Mouse (Mus musculus): ENCODE measurements around the gene Lasp1. TPM values are rescaled to one million over a fixed set of nuclear protein-coding genes. Genes with fewer than 3 reads are reported as not detected.
"Not testable (repeated sequence)": the region's sequence is repeated elsewhere in the genome, so short reads cannot be mapped to it uniquely, and the experiment has no call there.

Gene Lasp1
- polyA plus RNA-seq, 1 experiment from 2014 or later = 27.5 TPM

GRCm38 (mm10) chr11:97832001-97832400, 33.2 kb downstream of the Lasp1 start:
- H3K36me3 ChIP-seq = peaks cover 56% of the 10 kb centered on the region
- H3K4me1 ChIP-seq (replicated peaks) = peaks cover 39% of the 10 kb centered on the region
- no peak overlapping the region for H3K9ac ChIP-seq
- DNase-seq = no peak
- H3K4me2 ChIP-seq = no peak overlapping the region
- WGBS (ENCODE audit: insufficient replicate concordance) = 75% methylated on average over 11 of the region's 11 CpGs
- H3K27ac ChIP-seq = no peak overlapping the region
- H3K9me3 ChIP-seq (replicated peaks) = no peaks in the 10 kb centered on the region
- H3K4me3 ChIP-seq (replicated peaks) = no peak overlapping the region
- no peaks in the 10 kb centered on the region for H3K27me3 ChIP-seq
- ATAC-seq (ENCODE audit: low read depth) = no peak

GRCm38 (mm10) chr11:97833352-97833751, 34.6 kb downstream of the Lasp1 start:
- Histone ChIP-seq H3K4me1 (replicated peaks) (peaks cover 52% of the 10 kb centered on the region), H3K27ac (no peak overlapping the region), H3K9me3 (replicated peaks) (no peaks in the 10 kb centered on the region), H3K27me3 (no peaks in the 10 kb centered on the region), H3K9ac (no peak overlapping the region), H3K4me2 (no peak overlapping the region), H3K4me3 (replicated peaks) (no peak overlapping the region), H3K36me3 (peaks cover 52% of the 10 kb centered on the region)
- WGBS (ENCODE audit: insufficient replicate concordance) = 83% methylated on average over 15 of the region's 15 CpGs
- no peak for DNase-seq
- ATAC-seq (ENCODE audit: low read depth) = no peak

GRCm38 (mm10) chr11:97836541-97836940, 37.7 kb downstream of the Lasp1 start:
- Histone ChIP-seq H3K27ac (no peak overlapping the region), H3K9me3 (replicated peaks) (no peaks in the 10 kb centered on the region), H3K4me1 (replicated peaks) (peaks cover 60% of the 10 kb centered on the region), H3K9ac (no peak overlapping the region), H3K4me3 (replicated peaks) (no peak overlapping the region), H3K27me3 (no peaks in the 10 kb centered on the region), H3K36me3 (peaks cover 40% of the 10 kb centered on the region), H3K4me2 (no peak overlapping the region)
- DNase-seq = no peak
- no peak for ATAC-seq (ENCODE audit: low read depth)
- 43% methylated on average over 8 of the region's 8 CpGs for WGBS (ENCODE audit: insufficient replicate concordance)

- peak overlapping the region; percentile 9; the same call in 1 of the 2 replicates for H3K9ac ChIP-seq
- not testable (repeated sequence) for H3K27me3 ChIP-seq; H3K4me2 ChIP-seq; H3K4me3 ChIP-seq (replicated peaks); DNase-seq; H3K9me3 ChIP-seq (replicated peaks)
- H3K36me3 ChIP-seq = peaks cover 36% of the 10 kb centered on the region
- peak overlapping the region; percentile 66 for H3K27ac ChIP-seq
- H3K4me1 ChIP-seq (replicated peaks) = peaks cover 58% of the 10 kb centered on the region
- peak; percentile 30; the same call in 1 of the 2 replicates for ATAC-seq (ENCODE audit: low read depth)
- WGBS (ENCODE audit: insufficient replicate concordance) = 56% methylated on average over 9 of the region's 9 CpGs
Observed at GRCm38 (mm10) chr11:97837051-97837450, 38.3 kb downstream of the Lasp1 start.

GRCm38 (mm10) chr11:97837641-97838149, 38.9 kb downstream of the Lasp1 start:
- 17% methylated on average over 7 of the region's 7 CpGs for WGBS (ENCODE audit: insufficient replicate concordance)
- H3K4me1 ChIP-seq (replicated peaks) = peaks cover 57% of the 10 kb centered on the region
- no peaks in the 10 kb centered on the region for H3K27me3 ChIP-seq
- DNase-seq (no peak), ATAC-seq (ENCODE audit: low read depth) (peak; percentile 30; the same call in 1 of the 2 replicates)
- H3K9me3 ChIP-seq (replicated peaks) = no peaks in the 10 kb centered on the region
- H3K9ac ChIP-seq = peak overlapping the region; percentile 9; the same call in 1 of the 2 replicates
- 0 out of 2 replicates have a peak overlapping the region, but pooled peaks have one; percentile 66 for H3K27ac ChIP-seq
- H3K4me3 ChIP-seq (replicated peaks) = no peak overlapping the region
- H3K4me2 ChIP-seq = no peak overlapping the region
- peaks cover 33% of the 10 kb centered on the region for H3K36me3 ChIP-seq

- Histone ChIP-seq H3K9me3 (replicated peaks) (no peaks in the 10 kb centered on the region), H3K27ac (peak overlapping the region; percentile 6; the same call in 1 of the 2 replicates), H3K4me1 (replicated peaks) (peaks cover 57% of the 10 kb centered on the region), H3K4me3 (replicated peaks) (no peak overlapping the region), H3K9ac (no peak overlapping the region), H3K27me3 (no peaks in the 10 kb centered on the region), H3K4me2 (no peak overlapping the region), H3K36me3 (peaks cover 27% of the 10 kb centered on the region)
- WGBS (ENCODE audit: insufficient replicate concordance) = 56% methylated on average over 10 of the region's 10 CpGs
- ATAC-seq (ENCODE audit: low read depth) (no peak), DNase-seq (no peak)
Observed at GRCm38 (mm10) chr11:97838779-97839440, 40.1 kb downstream of the Lasp1 start.

- no peak for DNase-seq
- H3K4me2 ChIP-seq = no peak overlapping the region
- no peak for ATAC-seq (ENCODE audit: low read depth)
- peaks cover 55% of the 10 kb centered on the region for H3K4me1 ChIP-seq (replicated peaks)
- peak overlapping the region; percentile 6; the same call in 1 of the 2 replicates for H3K27ac ChIP-seq
- peaks cover 20% of the 10 kb centered on the region for H3K36me3 ChIP-seq
- H3K4me3 ChIP-seq (replicated peaks) = no peak overlapping the region
- no peak overlapping the region for H3K9ac ChIP-seq
- no peaks in the 10 kb centered on the region for H3K27me3 ChIP-seq
- no peaks in the 10 kb centered on the region for H3K9me3 ChIP-seq (replicated peaks)
- 67% methylated on average over 11 of the region's 11 CpGs for WGBS (ENCODE audit: insufficient replicate concordance)
Observed at GRCm38 (mm10) chr11:97839441-97840134, 40.8 kb downstream of the Lasp1 start.

GRCm38 (mm10) chr11:97840135-97840490, 41.3 kb downstream of the Lasp1 start:
- H3K9ac ChIP-seq = no peak overlapping the region
- peak overlapping the region; percentile 55; the same call in 1 of the 2 replicates for H3K4me3 ChIP-seq (replicated peaks)
- H3K9me3 ChIP-seq (replicated peaks) = no peaks in the 10 kb centered on the region
- DNase-seq = no peak
- H3K27me3 ChIP-seq = no peaks in the 10 kb centered on the region
- H3K27ac ChIP-seq = no peak overlapping the region
- H3K4me2 ChIP-seq = peak overlapping the region; percentile 68
- peaks cover 50% of the 10 kb centered on the region for H3K4me1 ChIP-seq (replicated peaks)
- H3K36me3 ChIP-seq = peaks cover 15% of the 10 kb centered on the region
- WGBS (ENCODE audit: insufficient replicate concordance) = 59% methylated on average over 2 of the region's 2 CpGs
- ATAC-seq (ENCODE audit: low read depth) = no peak

GRCm38 (mm10) chr11:97840539-97840954, 41.7 kb downstream of the Lasp1 start, which contains the start of gene B230217C12Rik:
TSS of gene B230217C12Rik (plus strand) at chr11:97840780.
- 4% methylated on average over 6 of the region's 6 CpGs for WGBS (ENCODE audit: insufficient replicate concordance)
- no peak for DNase-seq
- no peak within 1 kb of the TSS for H3K27ac ChIP-seq

GRCm38 (mm10) chr11:97840991-97841661, 42.3 kb downstream of the Lasp1 start:
- H3K9ac ChIP-seq = peak overlapping the region; percentile 59
- no peak for DNase-seq
- WGBS (ENCODE audit: insufficient replicate concordance) = 6% methylated on average over 22 of the region's 22 CpGs
- peak overlapping the region; percentile 55 for H3K4me3 ChIP-seq (replicated peaks)
- H3K27me3 ChIP-seq = no peaks in the 10 kb centered on the region
- no peak overlapping the region for H3K27ac ChIP-seq
- no peaks in the 10 kb centered on the region for H3K9me3 ChIP-seq (replicated peaks)
- H3K36me3 ChIP-seq = peaks cover 8% of the 10 kb centered on the region; the same call in 1 of the 2 replicates
- peaks cover 50% of the 10 kb centered on the region for H3K4me1 ChIP-seq (replicated peaks)
- peak overlapping the region; percentile 68 for H3K4me2 ChIP-seq
- peak; percentile 62 for ATAC-seq (ENCODE audit: low read depth)

More at GRCm38 (mm10) chr11:97840539-97840954, 41.7 kb downstream of the Lasp1 start, which contains the start of gene B230217C12Rik:
- no peak for ATAC-seq (ENCODE audit: low read depth)
- no peaks in the 10 kb centered on the region for H3K9me3 ChIP-seq (replicated peaks)
- peak within 1 kb of the TSS; percentile 59 for H3K9ac ChIP-seq
- H3K36me3 ChIP-seq = peaks cover 12% of the 10 kb centered on the region
- peak within 1 kb of the TSS; percentile 68 for H3K4me2 ChIP-seq
- H3K4me1 ChIP-seq (replicated peaks) = peaks cover 50% of the 10 kb centered on the region
- peak within 1 kb of the TSS; percentile 55 for H3K4me3 ChIP-seq (replicated peaks)
- H3K27me3 ChIP-seq = no peaks in the 10 kb centered on the region

GRCm38 (mm10) chr11:97842001-97842400, 43.2 kb downstream of the Lasp1 start:
- Histone ChIP-seq H3K9ac (no peak overlapping the region), H3K27me3 (no peaks in the 10 kb centered on the region), H3K4me1 (replicated peaks) (peaks cover 42% of the 10 kb centered on the region), H3K4me2 (no peak overlapping the region), H3K4me3 (replicated peaks) (no peak overlapping the region), H3K36me3 (peaks cover 4% of the 10 kb centered on the region; the same call in 1 of the 2 replicates), H3K9me3 (replicated peaks) (no peaks in the 10 kb centered on the region), H3K27ac (no peak overlapping the region)
- ATAC-seq (ENCODE audit: low read depth) (no peak), DNase-seq (no peak)
- WGBS (ENCODE audit: insufficient replicate concordance) = 62% methylated on average over 4 of the region's 4 CpGs
